Mouse (Mus musculus) c-Kit-negative CD71-positive TER-119-positive erythroid progenitor cells, embryonic 14.5 days (primary cell): ENCODE measurements around the gene Slc25a28.
A peak's percentile ranks its signal among the peaks of the same experiment; 100 is the strongest.

Experiments
- DNase-seq: peaks from one replicate; pipeline ENCODE4 v3.0.0-alpha.2; 2013; ENCODE audit warnings: low read depth, low spot score

The Slc25a28 gene

GRCm38 (mm10) chr19:43678467-43679003 lies 3.9 kb upstream of the Slc25a28 start:
- no peak for DNase-seq

GRCm38 (mm10) chr19:43675525-43676400 lies 1.1 kb upstream of the Slc25a28 start:
- peak; percentile 40 for DNase-seq

DNA sequence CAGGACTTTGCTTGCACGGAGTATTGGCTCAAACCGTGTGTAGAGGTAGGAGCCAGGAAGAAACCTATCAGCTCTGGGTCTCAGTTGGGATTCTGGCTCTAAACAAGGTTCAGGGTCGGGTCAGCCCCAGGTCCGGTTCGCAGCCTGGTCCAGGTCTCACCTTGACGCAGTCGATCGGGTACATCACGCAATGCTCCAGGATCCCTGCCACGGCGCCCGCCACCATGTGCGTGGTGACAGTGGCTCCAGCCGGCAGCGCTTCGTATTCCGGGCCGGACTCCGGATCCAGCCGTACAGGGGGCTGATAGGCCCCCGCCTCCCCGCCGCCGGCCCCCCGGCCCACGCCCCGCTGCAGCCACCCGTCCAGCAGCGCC lies 378 bp downstream of the Slc25a28 start:
- DNase-seq = no peak

- peak; percentile 36 for DNase-seq
Measured at GRCm38 (mm10) chr19:43673513-43674315, 967 bp downstream of the Slc25a28 start.

DNA sequence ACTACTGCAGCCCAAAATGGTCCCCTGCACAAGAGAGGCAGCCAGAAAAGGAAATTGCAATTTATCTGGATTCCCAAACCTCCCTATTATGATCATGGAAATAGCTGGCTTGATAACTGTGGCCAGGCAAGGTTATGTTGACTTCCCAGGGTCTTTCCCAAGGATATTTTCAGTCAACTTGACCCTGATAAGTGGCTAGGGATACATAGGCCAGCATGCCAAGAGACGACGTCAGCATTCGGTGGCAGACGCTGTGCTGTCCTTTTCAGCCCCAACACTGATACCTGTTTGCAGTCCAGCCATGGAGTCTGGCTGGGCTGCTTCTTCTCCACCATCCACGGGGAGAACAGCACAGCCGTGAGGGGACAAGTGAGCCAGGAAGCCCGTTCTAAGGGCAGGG lies 3.6 kb downstream of the Slc25a28 start:
- no peak for DNase-seq

- DNase-seq = no peak
Measured at GRCm38 (mm10) chr19:43669136-43669759, 5.4 kb downstream of the Slc25a28 start.

DNA sequence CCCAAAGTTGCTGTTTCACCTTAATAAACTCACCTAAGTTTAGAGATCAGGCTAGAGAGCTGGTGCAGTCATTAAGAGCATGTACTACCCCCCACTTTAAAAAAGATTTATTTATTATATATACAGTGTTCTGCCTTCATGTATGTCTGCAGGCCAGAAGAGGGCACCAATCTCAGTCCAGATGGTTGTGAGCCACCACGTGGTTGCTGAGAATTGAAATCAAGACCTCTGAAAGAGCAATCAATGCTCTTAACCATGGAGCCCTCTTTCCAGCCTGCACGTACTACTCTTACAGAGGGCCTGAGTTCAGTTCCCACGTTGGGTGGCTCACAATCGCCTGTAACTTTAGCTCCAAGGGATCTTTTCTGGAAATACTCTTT lies 7.3 kb downstream of the Slc25a28 start:
- DNase-seq = no peak

- no peak for DNase-seq
Measured at GRCm38 (mm10) chr19:43666661-43667429, 7.8 kb downstream of the Slc25a28 start.

GRCm38 (mm10) chr19:43665441-43666048 lies 9.1 kb downstream of the Slc25a28 start:
- peak; percentile 11 for DNase-seq

DNA sequence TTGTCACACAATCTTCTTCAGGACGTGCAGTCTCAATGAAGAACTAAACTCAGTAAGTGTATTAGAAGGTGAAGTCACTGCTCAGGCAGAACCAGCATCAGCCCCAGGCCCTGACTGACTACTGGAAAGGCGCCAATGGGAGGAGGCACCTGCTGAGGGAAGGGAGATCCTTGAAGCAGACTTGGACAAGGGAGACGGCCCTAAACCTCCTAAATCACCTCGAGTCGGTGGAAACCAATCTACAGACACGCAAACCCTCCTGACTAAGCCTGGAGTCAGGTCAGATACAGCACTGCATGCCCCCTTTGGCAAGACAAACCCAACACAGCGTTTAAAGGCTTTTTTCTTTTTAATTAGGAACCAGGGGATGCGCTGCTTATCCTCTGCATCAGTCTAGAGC lies 11.2 kb downstream of the Slc25a28 start:
- no peak for DNase-seq

DNA sequence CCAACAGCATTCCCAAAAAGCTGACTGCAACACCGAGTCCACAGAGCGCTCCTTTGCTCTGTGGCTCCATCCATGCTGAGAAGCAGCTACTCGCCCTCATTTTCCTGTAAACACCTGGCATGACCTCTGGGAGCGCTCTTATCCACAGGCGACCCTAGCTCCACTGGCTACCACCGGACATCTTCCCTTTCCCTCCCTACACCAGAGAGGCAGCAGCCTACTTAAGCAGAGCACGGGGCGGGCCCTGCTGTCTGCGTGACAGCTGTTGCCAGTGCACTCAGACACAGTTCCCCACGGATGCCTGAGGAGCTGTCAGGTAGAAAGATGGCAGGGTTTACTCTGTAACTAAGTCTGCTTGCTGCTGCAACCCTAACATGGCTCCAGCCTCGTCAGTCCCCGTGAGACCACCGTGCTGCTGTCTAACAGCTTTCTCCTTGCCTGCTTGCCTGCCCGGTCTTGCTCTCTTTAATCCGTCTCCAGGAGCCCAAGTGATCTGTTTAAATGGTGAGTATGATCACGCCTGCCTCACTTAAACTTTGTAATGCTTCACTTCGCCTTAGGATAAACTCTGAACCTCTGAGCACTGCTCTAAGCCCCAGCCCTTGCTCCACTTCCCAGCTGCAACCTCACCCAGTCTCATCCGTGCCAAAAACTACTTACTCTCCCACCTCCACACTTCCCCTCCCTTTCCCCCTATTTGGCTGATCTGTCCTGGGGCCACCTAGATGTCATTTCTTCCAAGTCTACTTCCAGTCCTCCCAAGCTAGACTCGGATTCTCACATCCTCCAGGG lies 12.3 kb downstream of the Slc25a28 start:
- no peak for DNase-seq

DNA sequence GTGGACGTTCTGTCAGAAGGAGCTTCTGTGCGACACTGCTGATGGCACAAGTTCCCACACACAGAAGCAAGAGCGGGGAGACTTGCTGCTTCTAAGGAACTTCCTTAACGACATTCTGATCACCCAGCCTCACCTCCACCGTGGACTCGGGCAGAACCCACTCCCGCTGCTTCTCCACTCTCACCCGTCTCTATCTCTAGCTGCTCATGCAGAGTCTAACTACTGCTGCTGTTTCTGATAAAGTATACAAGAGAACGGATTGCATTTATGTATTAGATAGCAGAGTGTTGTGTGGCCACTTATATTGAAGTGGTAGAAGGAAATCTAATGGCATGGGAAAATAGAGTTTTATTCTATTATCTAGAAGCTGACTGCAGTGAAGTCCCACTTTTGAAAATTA lies 13.9 kb downstream of the Slc25a28 start:
- DNase-seq = no peak

DNA sequence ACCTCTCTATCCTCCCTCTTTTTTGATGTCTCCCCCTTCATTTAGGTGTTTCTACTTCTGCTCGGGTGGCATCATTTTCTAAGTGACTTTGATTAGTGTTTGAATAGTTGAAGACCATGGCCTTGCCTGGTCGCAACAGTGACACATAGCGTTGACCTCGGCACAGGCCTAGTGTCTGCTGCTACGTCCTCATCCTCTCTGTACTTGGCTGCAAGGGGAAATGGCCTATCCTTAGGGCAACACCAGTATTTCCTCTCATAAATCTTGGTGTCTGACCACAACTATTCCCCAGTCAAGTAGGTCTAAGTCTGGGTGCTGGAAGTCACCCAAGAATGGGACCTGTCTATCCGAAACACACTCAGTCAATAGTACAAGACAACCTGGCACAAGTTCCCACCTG lies 15.0 kb downstream of the Slc25a28 start:
- DNase-seq = no peak

GRCm38 (mm10) chr19:43655735-43656492 lies 18.8 kb downstream of the Slc25a28 start:
- DNase-seq = peak; percentile 5

- DNase-seq = no peak
Measured at GRCm38 (mm10) chr19:43651241-43651785, 23.4 kb downstream of the Slc25a28 start.

DNA sequence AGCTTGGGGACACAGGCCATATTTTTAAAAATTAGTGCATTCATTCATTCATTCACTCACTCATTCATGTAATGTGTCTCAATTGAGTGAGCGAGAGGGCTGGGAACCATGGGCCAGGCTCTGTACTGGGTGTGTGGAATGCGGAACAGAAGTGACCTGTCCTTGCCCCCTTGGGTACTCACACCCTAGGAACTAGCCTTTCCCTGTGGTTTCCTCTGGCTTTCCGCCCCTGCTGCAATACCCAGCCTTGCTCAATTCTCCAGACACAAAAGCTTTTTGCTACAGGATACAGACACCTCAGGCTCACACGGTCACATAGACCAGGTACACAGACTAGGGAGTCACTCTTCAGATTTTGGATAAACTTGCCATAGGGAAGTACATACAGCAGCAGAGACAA lies 26.3 kb downstream of the Slc25a28 start:
- no peak for DNase-seq

DNA sequence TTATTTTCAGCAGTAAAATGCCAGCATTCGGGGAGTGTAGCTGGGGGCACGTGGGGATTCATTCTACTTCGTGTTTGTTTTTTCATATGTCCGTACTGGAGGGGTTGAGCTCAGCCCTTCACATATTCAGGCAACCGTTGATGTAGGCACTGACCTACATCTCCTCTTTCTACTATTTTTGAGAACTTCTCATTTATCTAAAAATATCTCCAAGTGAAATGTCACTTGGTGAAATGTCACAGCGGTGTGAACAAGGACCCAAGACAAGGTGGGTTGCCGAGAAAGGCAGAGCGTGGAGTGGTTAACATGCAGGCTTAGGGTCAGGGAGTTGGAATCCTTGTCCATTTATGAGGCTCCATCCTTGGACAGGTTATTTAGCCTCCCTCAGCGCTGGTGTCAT lies 27.4 kb downstream of the Slc25a28 start:
- DNase-seq = no peak

- DNase-seq = no peak
Measured at GRCm38 (mm10) chr19:43646852-43647251, 27.8 kb downstream of the Slc25a28 start.

DNA sequence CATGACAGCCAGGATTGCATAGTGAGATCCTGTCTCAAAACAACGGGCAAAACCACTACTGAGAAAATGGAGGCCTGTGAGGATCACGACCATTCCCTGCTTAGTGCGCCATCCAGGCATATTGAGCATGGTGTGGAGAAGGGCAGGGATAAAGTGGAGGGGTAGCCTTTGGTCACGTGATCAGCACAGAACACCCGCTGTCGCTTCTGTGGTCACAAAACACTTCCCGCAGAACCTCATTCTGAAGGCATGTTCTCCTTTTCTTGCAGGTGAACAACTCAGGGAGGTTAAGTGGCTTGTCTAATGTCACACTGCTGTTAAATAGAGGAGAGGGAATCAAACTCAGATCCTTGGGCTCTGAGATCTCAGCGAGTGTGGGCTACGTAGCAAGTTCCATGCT lies 29.2 kb downstream of the Slc25a28 start:
- DNase-seq = no peak
